Mouse (Mus musculus) A20 (cell line): ENCODE results near the gene Myo1h.

Experiments
- DNase-seq: peaks from one replicate; pipeline ENCODE4 v3.0.0-alpha.2; 2011; ENCODE audit warnings: low read depth, low spot score

Gene Myo1h

GRCm38 (mm10) chr5:114384448-114384847 lies 95.5 kb downstream of the Myo1h start:
- DNase-seq, result no peak

GRCm38 (mm10) chr5:114393169-114393568 lies 104.2 kb downstream of the Myo1h start:
- DNase-seq, result no peak

GRCm38 (mm10) chr5:114406592-114406991 lies 117.6 kb downstream of the Myo1h start:
- no peak for DNase-seq

GRCm38 (mm10) chr5:114407269-114407668 lies 118.3 kb downstream of the Myo1h start:
- no peak for DNase-seq

GRCm38 (mm10) chr5:114407810-114408209 lies 118.8 kb downstream of the Myo1h start:
- DNase-seq, result no peak

- no peak for DNase-seq
Observed at GRCm38 (mm10) chr5:114408846-114409245, 119.9 kb downstream of the Myo1h start.

GRCm38 (mm10) chr5:114410429-114410828 lies 121.5 kb downstream of the Myo1h start:
- DNase-seq, result no peak

GRCm38 (mm10) chr5:114412361-114412998 lies 123.5 kb downstream of the Myo1h start:
- DNase-seq, result no peak

- no peak for DNase-seq
Observed at GRCm38 (mm10) chr5:114413067-114413735, 124.2 kb downstream of the Myo1h start.
